Mouse (Mus musculus): ENCODE results near the gene Pigm. TPM values are rescaled to one million over a fixed set of nuclear protein-coding genes. Genes with fewer than 3 reads are reported as not detected.

Gene Pigm
- total and polyA plus RNA-seq, 2 experiments from 2014 or later = 2.3 to 14.5 TPM

DNA sequence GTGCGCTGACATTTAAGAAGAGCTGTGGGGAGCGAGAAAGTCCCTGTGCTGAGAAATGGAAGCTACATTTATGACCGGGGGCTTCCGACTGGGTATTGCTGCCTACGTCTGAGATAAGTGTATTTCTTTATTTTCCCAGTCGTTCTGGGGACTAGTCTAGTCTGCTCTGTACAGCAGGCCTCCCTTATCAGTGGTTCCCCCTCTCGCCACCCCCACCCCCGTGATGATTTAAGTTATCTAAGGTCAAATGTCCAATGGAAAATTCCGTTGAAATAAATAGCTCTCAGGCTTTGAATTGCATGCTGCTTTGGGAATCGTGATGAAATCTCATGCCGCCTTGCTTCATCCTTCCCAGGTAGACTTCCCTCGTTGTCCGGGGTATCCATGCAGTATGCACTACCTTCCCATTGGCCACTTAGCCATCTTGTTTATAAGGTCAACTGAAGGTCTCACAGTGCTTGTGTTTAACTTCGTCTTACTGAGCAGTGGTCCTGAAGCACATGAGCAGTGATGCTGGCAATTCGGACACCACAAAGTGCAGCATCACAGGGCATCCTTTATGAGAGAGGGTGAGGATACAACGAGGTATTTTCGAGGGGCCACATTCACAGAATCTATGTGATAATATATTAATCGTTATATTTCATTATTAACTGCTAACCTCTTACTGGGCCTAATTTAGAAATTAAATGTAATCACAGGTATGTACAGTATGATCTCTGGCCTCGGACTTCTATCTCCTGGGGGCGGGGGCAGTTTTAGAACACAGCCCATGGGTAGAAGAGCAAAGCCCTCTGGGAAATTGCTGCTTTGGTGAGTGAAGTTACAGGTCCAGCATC, 56.9 kb downstream of the Pigm start:
- no peak overlapping the region for H3K4me3 ChIP-seq (ENCODE audit: low read depth, low read length)
- 90% methylated on average over 20 of the region's 20 CpGs for WGBS
- no peaks in the 10 kb centered on the region for H3K36me3 ChIP-seq (ENCODE audit: insufficient read depth)
- H3K4me2 ChIP-seq (ENCODE audit: low read depth) = no peak overlapping the region
- no peak overlapping the region for H3K9ac ChIP-seq
- H3K4me1 ChIP-seq (ENCODE audit: insufficient read depth) = no peaks in the 10 kb centered on the region
- no peak for TF ChIP-seq CTCF (IDR thresholded peaks at IDR 0.05; ENCODE audit: low read depth)
- H3K27ac ChIP-seq (ENCODE audit: low read depth, low read length) = no peak overlapping the region
- H3K27me3 ChIP-seq (ENCODE audit: insufficient read depth, low read length) = no peaks in the 10 kb centered on the region
- no peak for ATAC-seq
- H3K9me3 ChIP-seq (ENCODE audit: low read length) = no peaks in the 10 kb centered on the region
- no peak for DNase-seq

Other genes with a start within 250 kb of the Pigm start
- 150 and 161 TPM in 2 replicates for gene Pex19, start 249.8 kb upstream of the Pigm start, total RNA-seq (2014; rRNA removed)
- 130 and 136 TPM in 2 replicates for gene Pex19, start 249.8 kb upstream of the Pigm start, polyA plus RNA-seq (2015; fragmentation: Nextera tagmentation; extraction: Ambion mirVana)
- gene Dcaf8, start 228.5 kb upstream of the Pigm start, total RNA-seq (2014; rRNA removed) = 66.8 and 76.8 TPM in 2 replicates
- gene Dcaf8, start 228.5 kb upstream of the Pigm start, polyA plus RNA-seq (2015; fragmentation: Nextera tagmentation; extraction: Ambion mirVana) = 49.4 and 62.7 TPM in 2 replicates
- 265 and 281 TPM in 2 replicates for gene Pea15a, start 169.7 kb upstream of the Pigm start, total RNA-seq (2014; rRNA removed)
- gene Pea15a, start 169.7 kb upstream of the Pigm start, polyA plus RNA-seq (2015; fragmentation: Nextera tagmentation; extraction: Ambion mirVana) = 412 and 475 TPM in 2 replicates
- gene Casq1, start 156.7 kb upstream of the Pigm start, total RNA-seq (2014; rRNA removed) = 0.76 and 2.2 TPM in 2 replicates
- 3.3 and 3.5 TPM in 2 replicates for gene Casq1, start 156.7 kb upstream of the Pigm start, polyA plus RNA-seq (2015; fragmentation: Nextera tagmentation; extraction: Ambion mirVana)
- not detected in 2 replicates for gene Atp1a4, start 118.1 kb upstream of the Pigm start, total RNA-seq (2014; rRNA removed)
- gene Atp1a4, start 118.1 kb upstream of the Pigm start, polyA plus RNA-seq (2015; fragmentation: Nextera tagmentation; extraction: Ambion mirVana) = not detected in 2 replicates
- gene Igsf8, start 114.9 kb upstream of the Pigm start, total RNA-seq (2014; rRNA removed) = 117 and 136 TPM in 2 replicates
- 110 and 113 TPM in 2 replicates for gene Igsf8, start 114.9 kb upstream of the Pigm start, polyA plus RNA-seq (2015; fragmentation: Nextera tagmentation; extraction: Ambion mirVana)
- gene Atp1a2, start 78.5 kb upstream of the Pigm start, total RNA-seq (2014; rRNA removed) = 213 and 294 TPM in 2 replicates
- 54.4 and 75.2 TPM in 2 replicates for gene Atp1a2, start 78.5 kb upstream of the Pigm start, polyA plus RNA-seq (2015; fragmentation: Nextera tagmentation; extraction: Ambion mirVana)
- gene Kcnj9, start 47.2 kb upstream of the Pigm start, total RNA-seq (2014; rRNA removed) = 7.5 and 8.6 TPM in 2 replicates
- gene Kcnj9, start 47.2 kb upstream of the Pigm start, polyA plus RNA-seq (2015; fragmentation: Nextera tagmentation; extraction: Ambion mirVana) = 2.9 and 4.8 TPM in 2 replicates
- gene Kcnj10, start 35.3 kb upstream of the Pigm start, total RNA-seq (2014; rRNA removed) = 3.2 and 4.1 TPM in 2 replicates
- gene Kcnj10, start 35.3 kb upstream of the Pigm start, polyA plus RNA-seq (2015; fragmentation: Nextera tagmentation; extraction: Ambion mirVana) = 1.4 and 2.9 TPM in 2 replicates
- gene Slamf9, start 98.8 kb downstream of the Pigm start, total RNA-seq (2014; rRNA removed) = 0.15 and 0.43 TPM in 2 replicates
- gene Slamf9, start 98.8 kb downstream of the Pigm start, polyA plus RNA-seq (2015; fragmentation: Nextera tagmentation; extraction: Ambion mirVana) = 0.21 and 0.30 TPM in 2 replicates
- gene Igsf9, start 105.2 kb downstream of the Pigm start, total RNA-seq (2014; rRNA removed) = 35.3 and 36.2 TPM in 2 replicates
- gene Igsf9, start 105.2 kb downstream of the Pigm start, polyA plus RNA-seq (2015; fragmentation: Nextera tagmentation; extraction: Ambion mirVana) = 13.3 and 25.6 TPM in 2 replicates
- 31.5 and 33.8 TPM in 2 replicates for gene Tagln2, start 123.5 kb downstream of the Pigm start, total RNA-seq (2014; rRNA removed)
- gene Tagln2, start 123.5 kb downstream of the Pigm start, polyA plus RNA-seq (2015; fragmentation: Nextera tagmentation; extraction: Ambion mirVana) = 42.8 and 48.5 TPM in 2 replicates
- gene Cfap45, start 144.3 kb downstream of the Pigm start, total RNA-seq (2014; rRNA removed) = 3.0 and 5.1 TPM in 2 replicates
- gene Cfap45, start 144.3 kb downstream of the Pigm start, polyA plus RNA-seq (2015; fragmentation: Nextera tagmentation; extraction: Ambion mirVana) = 3.9 and 5.5 TPM in 2 replicates
- gene Vsig8, start 179.4 kb downstream of the Pigm start, total RNA-seq (2014; rRNA removed) = 0.71 and 1.0 TPM in 2 replicates
- gene Vsig8, start 179.4 kb downstream of the Pigm start, polyA plus RNA-seq (2015; fragmentation: Nextera tagmentation; extraction: Ambion mirVana) = 0.45 and 0.67 TPM in 2 replicates
- gene Slamf8, start 214.0 kb downstream of the Pigm start, total RNA-seq (2014; rRNA removed) = not detected in 2 replicates
- gene Slamf8, start 214.0 kb downstream of the Pigm start, polyA plus RNA-seq (2015; fragmentation: Nextera tagmentation; extraction: Ambion mirVana) = 0.08 TPM in 1 of 2 replicates, not detected in the other
- not detected in 2 replicates for gene Fcrl6, start 226.0 kb downstream of the Pigm start, total RNA-seq (2014; rRNA removed)
- 0.18 TPM in 1 of 2 replicates, not detected in the other for gene Fcrl6, start 226.0 kb downstream of the Pigm start, polyA plus RNA-seq (2015; fragmentation: Nextera tagmentation; extraction: Ambion mirVana)

Measured in forebrain, postnatal 0 days (tissue).